Mouse (Mus musculus) CH12.LX (cell line): ENCODE data around the gene Kalrn.

Source experiments
- ELF1 ChIP-seq: IDR thresholded peaks from 2 replicates; pipeline ENCODE4 v1.6.1; 2014; ENCODE audit warnings: low read depth, mild to moderate bottlenecking, inconsistent platforms, low read length, improper control_type of control experiment
- EP300 ChIP-seq: IDR thresholded peaks from 2 replicates; pipeline ENCODE4 v1.6.1; 2011; ENCODE audit warnings: low read length, improper control_type of control experiment
- MYC ChIP-seq: IDR thresholded peaks from 2 replicates; pipeline ENCODE4 v1.6.1; 2011; ENCODE audit warnings: low read depth, mild to moderate bottlenecking, improper control_type of control experiment, low read length
- PAX5 ChIP-seq: IDR thresholded peaks from 2 replicates; pipeline ENCODE4 v1.6.1; 2012; ENCODE audit warnings: low read length, inconsistent platforms, mixed read lengths
- POLR2A ChIP-seq: IDR thresholded peaks from 2 replicates; pipeline ENCODE4 v1.6.1; 2011; ENCODE audit warnings: low read depth, mild to moderate bottlenecking, improper control_type of control experiment, low read length
- RAD21 ChIP-seq: IDR thresholded peaks from 2 replicates; pipeline ENCODE4 v1.6.1; 2011; ENCODE audit warnings: low read depth, mild to moderate bottlenecking, low read length, improper control_type of control experiment, moderate library complexity
- TCF12 ChIP-seq: IDR thresholded peaks from 2 replicates; pipeline ENCODE4 v1.6.1; 2014; ENCODE audit warnings: low read depth, mild to moderate bottlenecking, inconsistent platforms, low read length, improper control_type of control experiment

DNA sequence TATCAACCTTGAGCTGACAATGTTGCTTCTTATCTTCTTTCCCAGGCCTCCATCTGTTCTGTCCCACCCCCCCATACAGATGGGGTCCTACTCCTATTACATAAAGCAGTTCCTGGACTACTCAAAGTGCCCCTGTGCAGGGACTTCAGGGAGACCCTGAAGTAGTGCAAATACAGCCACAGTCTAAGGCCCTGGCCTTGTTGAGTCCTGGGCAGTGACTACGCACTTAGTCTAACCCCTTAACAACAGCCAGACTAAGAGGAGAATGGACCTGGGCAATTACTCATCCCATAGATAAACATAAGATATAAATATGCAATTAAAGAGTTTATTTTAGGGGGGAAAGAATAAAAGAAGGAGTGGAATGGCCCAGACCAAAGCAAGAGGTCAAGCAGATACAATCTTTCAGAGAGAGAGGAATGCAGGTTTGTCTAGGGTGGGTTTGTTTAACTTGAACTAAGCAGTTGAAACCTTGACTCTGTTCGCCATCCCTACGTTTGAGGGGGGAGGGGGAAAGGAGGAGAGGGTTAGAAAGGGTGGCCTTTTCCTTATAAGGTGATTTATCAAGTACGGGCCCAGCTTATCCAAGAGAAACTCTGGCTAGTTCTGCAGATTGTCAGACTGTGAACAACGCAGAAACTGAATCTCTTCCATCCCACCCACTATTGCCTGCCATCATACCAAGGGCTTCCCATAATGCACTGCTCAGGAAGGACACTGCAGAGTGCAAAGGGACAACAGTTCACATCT, 44.9 kb downstream of the Kalrn start:
- TF ChIP-seq RAD21 (no peak), POLR2A (no peak), EP300 (no peak), PAX5 (no peak), ELF1 (no peak), TCF12 (no peak), MYC (no peak)
